Mouse (Mus musculus) midbrain, embryonic 16.5 days (tissue): ENCODE results near the gene Slamf7. TPM values are rescaled to one million over a fixed set of nuclear protein-coding genes. Genes with fewer than 3 reads are reported as not detected.
"Not testable (repeated sequence)": the region's sequence is repeated elsewhere in the genome, so short reads cannot be mapped to it uniquely, and the experiment has no call there.

Experiments used
- ATAC-seq: fragments of 200-750 bp; cut with Nextera tagmentation; 2 replicates; pipeline ENCODE4 v1.8.0; 2017; ENCODE audit warnings: moderate TSS enrichment
- H3K27ac ChIP-seq: fragments of 300-500 bp; sonication (generic); 2 replicates; pipeline ENCODE4 v1.5.1; 2014; ENCODE audit warnings: mild to moderate bottlenecking, low read length, mixed read lengths
- H3K27me3 ChIP-seq: fragments of 300-500 bp; sonication (generic); 2 replicates; pipeline ENCODE4 v1.6.1; 2014; ENCODE audit warnings: low read depth, low read length, mixed read lengths; ENCODE audit not compliant: control insufficient read depth, insufficient read depth
- H3K36me3 ChIP-seq: fragments of 300-500 bp; sonication (generic); 2 replicates; pipeline ENCODE4 v1.6.1; 2014; ENCODE audit warnings: mild to moderate bottlenecking, low read length, moderate library complexity, mixed read lengths; ENCODE audit not compliant: control insufficient read depth, insufficient read depth
- H3K4me1 ChIP-seq: fragments of 300-500 bp; sonication (generic); 2 replicates; pipeline ENCODE4 v1.6.1; 2014; ENCODE audit warnings: mild to moderate bottlenecking, low read length, mixed read lengths; ENCODE audit not compliant: control insufficient read depth, insufficient read depth
- H3K4me2 ChIP-seq: fragments of 300-500 bp; sonication (generic); 2 replicates; pipeline ENCODE4 v1.6.1; 2014; ENCODE audit warnings: mild to moderate bottlenecking, low read length, mixed read lengths
- H3K4me3 ChIP-seq: fragments of 300-500 bp; sonication (generic); 2 replicates; pipeline ENCODE4 v1.5.1; 2014; ENCODE audit warnings: low read depth, mild to moderate bottlenecking, low read length, moderate library complexity, mixed read lengths
- H3K9ac ChIP-seq: fragments of 300-500 bp; sonication (generic); 2 replicates; pipeline ENCODE4 v1.6.1; 2014; ENCODE audit warnings: low read depth, low read length, mixed read lengths
- H3K9me3 ChIP-seq: fragments of 300-500 bp; sonication (generic); replicated peaks from 2 replicates; pipeline ENCODE4 v1.6.1; 2014; ENCODE audit warnings: mild to moderate bottlenecking, low read length, mixed read lengths; ENCODE audit not compliant: control insufficient read depth, poor library complexity, severe bottlenecking
- WGBS: fragments of 180-500 bp; shearing (Covaris S2); extraction: QIAGEN DNeasy Blood & Tissue Kit; methylation state at CpG from one replicate; pipeline ENCODE4 v1.1.7; 2014; 5-methylcytosine and 5-hydroxymethylcytosine counted together
- polyA plus RNA-seq: library from polyadenylated mRNA; unstranded; fragments of >200 nt; fragmentation: Nextera tagmentation; extraction: Ambion mirVana; gene quantifications from 2 replicates; pipeline ENCODE4 v1.2.1, GENCODE M21; 2015

Slamf7 gene
- polyA plus RNA-seq, 1 experiment from 2014 or later: not detected

DNA sequence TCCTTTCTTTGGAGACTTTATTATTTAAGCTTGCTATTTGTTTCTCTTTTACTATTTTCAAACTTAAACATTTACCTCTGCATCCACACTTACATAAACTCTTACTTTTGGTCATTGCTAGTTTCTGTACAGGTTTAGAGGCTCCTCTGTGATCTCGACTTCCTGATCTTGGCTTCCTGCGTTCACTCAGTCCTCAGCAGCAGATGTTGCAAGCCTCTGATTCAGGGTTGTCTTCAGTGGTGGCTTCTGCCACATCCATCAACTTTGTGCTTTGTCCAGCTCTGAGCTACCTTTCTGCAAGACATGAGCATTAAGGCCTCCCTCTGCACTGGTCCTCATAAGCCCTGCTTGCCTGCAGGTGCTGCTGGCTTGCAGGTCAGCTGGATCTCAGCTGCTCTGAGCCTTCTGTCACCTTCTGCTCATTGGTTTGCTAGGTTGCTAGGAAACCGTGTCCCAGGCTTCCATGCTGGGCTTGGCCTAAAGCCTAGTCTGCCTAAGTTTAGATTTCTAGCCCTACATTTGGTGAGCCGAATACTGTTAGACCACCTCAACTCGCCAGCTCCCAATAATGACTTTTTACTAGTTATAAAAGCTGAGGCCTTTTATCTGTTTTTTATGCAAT is 20.1 kb upstream of the Slamf7 start:
- Histone ChIP-seq H3K4me3 (no peak overlapping the region), H3K27ac (no peak overlapping the region), H3K9me3 (no peaks in the 10 kb centered on the region), H3K4me2 (no peak overlapping the region), H3K4me1 (no peaks in the 10 kb centered on the region), H3K36me3 (no peaks in the 10 kb centered on the region), H3K27me3 (no peaks in the 10 kb centered on the region), H3K9ac (no peak overlapping the region)
- ATAC-seq: no peak
- 73% methylated on average over 5 of the region's 5 CpGs for WGBS

DNA sequence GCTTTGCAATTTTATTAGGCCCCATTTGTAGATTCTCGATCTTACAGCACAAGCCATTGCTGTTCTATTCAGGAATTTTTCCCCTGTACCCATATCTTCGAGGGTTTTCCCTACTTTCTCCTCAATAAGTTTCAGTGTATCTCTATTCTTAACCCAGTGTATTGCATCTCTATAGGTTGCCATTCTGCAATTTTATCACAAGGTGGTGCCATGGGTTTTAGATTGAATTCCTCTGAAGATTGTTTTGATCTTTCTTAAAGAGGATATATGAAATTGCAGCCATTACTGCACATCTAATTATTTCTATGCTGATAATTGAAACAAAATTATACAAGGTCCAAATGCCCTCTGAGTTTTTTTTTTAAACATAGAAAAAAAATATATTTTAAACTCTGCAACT is 19.6 kb upstream of the Slamf7 start:
- H3K9me3 ChIP-seq, ATAC-seq, H3K36me3 ChIP-seq, H3K4me1 ChIP-seq, H3K4me3 ChIP-seq, H3K9ac ChIP-seq, H3K27ac ChIP-seq, H3K27me3 ChIP-seq, H3K4me2 ChIP-seq: not testable (repeated sequence)
- 92% methylated on average over 2 of the region's 2 CpGs for WGBS

DNA sequence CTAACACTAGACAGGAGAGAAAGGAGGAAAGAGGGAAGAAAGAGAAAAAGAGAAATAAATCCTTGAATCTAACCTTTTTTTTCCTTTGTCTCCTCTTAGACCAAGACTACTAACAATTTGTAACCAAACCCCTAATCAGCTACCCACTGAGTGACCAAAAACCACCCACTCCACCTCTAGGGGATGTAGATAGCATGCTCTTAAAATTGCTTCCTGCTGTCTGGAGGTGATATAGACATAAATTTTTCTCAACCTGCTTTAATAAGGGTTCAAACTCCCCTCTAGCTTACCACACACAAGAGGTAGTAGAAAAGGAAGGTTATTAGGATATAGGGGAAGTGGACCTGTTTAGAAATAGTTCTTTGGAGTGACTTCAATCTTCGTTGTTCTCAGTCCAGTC is 14.3 kb upstream of the Slamf7 start:
- 88% methylated on average over 1 of the region's 1 CpGs for WGBS
- Histone ChIP-seq H3K9me3 (no peaks in the 10 kb centered on the region), H3K9ac (no peak overlapping the region)

DNA sequence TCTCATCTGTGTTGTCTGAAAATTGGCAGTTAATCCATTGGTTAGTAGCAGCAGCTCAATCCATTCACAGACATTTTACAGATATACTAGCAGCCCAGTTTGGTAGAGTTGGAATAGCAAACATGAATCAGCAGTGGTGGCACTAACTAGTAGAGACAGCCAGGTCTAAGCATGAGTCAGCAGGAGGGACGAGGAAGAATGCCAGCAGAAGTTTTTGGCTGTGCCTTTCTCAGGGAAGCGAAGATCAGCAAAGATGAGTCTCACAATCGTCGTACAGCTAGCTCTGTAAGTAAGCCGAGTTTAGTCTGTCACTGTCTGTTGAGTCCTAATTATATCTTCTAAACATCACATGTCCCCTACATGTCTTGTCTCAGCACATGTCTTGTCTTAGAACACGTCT is 13.5 kb upstream of the Slamf7 start:
- Histone ChIP-seq H3K27ac (no peak overlapping the region), H3K9me3 (no peaks in the 10 kb centered on the region), H3K4me2 (no peak overlapping the region), H3K4me1 (no peaks in the 10 kb centered on the region), H3K9ac (no peak overlapping the region), H3K4me3 (no peak overlapping the region), H3K27me3 (no peaks in the 10 kb centered on the region), H3K36me3 (no peaks in the 10 kb centered on the region)
- no peak for ATAC-seq
- 90% methylated on average over 6 of the region's 6 CpGs for WGBS

More for the DNA sequence above, 14.3 kb upstream of the Slamf7 start:
- H3K27me3 ChIP-seq: no peaks in the 10 kb centered on the region
- no peak for ATAC-seq
- no peak overlapping the region for H3K27ac ChIP-seq
- H3K4me1 ChIP-seq: no peaks in the 10 kb centered on the region
- H3K36me3 ChIP-seq: no peaks in the 10 kb centered on the region
- H3K4me2 ChIP-seq: no peak overlapping the region
- H3K4me3 ChIP-seq: no peak overlapping the region

DNA sequence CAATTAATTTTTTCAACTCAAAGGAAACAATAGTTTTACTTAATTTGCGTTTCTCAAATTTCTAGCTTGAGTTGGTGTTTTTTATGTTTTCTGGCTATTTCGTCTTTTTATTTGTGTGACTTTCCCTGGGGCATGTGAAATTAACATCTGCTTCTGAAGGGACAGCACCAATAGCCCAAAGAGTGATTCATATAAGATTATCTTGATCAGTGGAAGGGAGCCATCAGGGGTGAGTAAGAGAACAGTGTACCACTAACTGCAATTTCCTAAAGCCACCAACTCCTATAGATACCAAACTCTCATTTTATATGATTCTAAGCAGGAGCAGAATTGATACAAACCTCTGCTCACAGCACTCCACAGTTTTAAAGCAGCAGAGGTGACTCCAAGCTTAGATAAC is 10.9 kb upstream of the Slamf7 start:
- H3K4me1 ChIP-seq: no peaks in the 10 kb centered on the region
- H3K4me2 ChIP-seq: no peak overlapping the region
- no peaks in the 10 kb centered on the region for H3K9me3 ChIP-seq
- WGBS: 89% methylated on average over 2 of the region's 2 CpGs
- H3K9ac ChIP-seq: no peak overlapping the region
- H3K4me3 ChIP-seq: no peak overlapping the region
- H3K27ac ChIP-seq: no peak overlapping the region
- no peak for ATAC-seq
- H3K36me3 ChIP-seq: no peaks in the 10 kb centered on the region
- H3K27me3 ChIP-seq: no peaks in the 10 kb centered on the region

DNA sequence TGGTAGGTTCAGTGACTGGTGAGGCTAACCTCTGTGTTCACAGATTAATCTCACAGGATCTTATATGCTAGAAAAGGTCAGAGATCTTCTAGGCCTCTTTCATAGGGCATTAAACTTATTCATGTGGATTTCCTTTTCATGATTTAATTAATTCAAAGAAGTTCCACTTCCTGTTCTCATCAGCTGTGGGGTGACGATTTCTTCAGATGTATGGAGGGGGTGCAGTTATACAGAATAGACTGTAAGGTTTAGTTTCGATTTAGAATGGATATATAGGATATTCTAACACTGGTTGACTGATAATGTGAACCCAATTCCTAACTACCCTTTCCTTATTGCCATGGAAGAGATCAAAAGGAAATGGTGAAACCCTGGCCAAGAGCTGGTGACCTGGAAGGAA is 8.6 kb upstream of the Slamf7 start:
- H3K27me3 ChIP-seq: no peaks in the 10 kb centered on the region
- H3K9me3 ChIP-seq: no peaks in the 10 kb centered on the region
- no peak overlapping the region for H3K4me3 ChIP-seq
- H3K36me3 ChIP-seq: no peaks in the 10 kb centered on the region
- H3K9ac ChIP-seq: no peak overlapping the region
- no peaks in the 10 kb centered on the region for H3K4me1 ChIP-seq
- H3K27ac ChIP-seq: no peak overlapping the region
- no peak for ATAC-seq
- H3K4me2 ChIP-seq: no peak overlapping the region
- WGBS: 70% methylated on average over 2 of the region's 2 CpGs

DNA sequence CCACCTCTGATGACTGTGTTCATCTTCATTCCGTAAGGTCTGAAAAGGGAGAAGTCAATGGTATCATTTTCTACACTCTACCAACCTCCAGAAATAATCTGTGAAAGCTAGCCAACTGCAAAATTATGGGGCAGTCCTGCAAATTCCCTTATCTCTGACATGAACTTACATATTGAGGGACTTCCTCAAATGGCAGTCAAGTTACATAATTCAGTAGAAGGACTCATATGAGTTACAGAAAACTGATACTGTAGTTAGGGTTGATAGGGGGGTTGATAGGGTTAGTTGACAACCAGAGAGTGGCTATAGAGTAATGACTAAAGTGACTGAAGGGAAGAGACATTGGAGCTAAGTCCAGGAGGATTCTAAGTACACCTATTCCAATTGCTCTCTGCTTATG is 7.6 kb upstream of the Slamf7 start:
- Histone ChIP-seq H3K27me3 (no peaks in the 10 kb centered on the region), H3K4me3 (no peak overlapping the region), H3K27ac (no peak overlapping the region), H3K4me1 (no peaks in the 10 kb centered on the region), H3K36me3 (no peaks in the 10 kb centered on the region), H3K4me2 (no peak overlapping the region), H3K9ac (no peak overlapping the region), H3K9me3 (no peaks in the 10 kb centered on the region)
- 86% methylated on average over 1 of the region's 1 CpGs for WGBS
- no peak for ATAC-seq

DNA sequence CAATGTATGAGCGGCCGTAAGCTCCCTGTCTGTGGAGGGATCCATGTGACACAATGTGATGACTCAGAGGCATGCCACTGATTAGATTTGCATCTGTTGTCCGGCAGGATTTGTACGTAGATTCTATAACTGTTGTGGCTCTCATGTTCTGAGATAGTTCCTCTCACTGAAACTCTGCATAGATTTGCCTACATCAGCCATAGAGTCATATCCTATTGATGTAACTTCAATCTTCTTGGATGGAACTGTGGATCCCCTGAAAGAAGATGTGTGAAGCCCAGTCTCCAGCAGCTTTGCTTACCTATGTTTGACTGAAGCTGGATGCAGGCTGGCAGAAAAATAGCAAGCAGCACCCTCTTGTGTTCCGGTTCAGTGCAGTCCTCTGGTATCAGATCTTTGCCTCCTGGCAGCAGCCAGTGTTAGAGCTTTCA is 5.7 kb upstream of the Slamf7 start:
- H3K9ac ChIP-seq: no peak overlapping the region
- H3K27me3 ChIP-seq: no peaks in the 10 kb centered on the region
- no peaks in the 10 kb centered on the region for H3K4me1 ChIP-seq
- no peaks in the 10 kb centered on the region for H3K36me3 ChIP-seq
- ATAC-seq: no peak; the same call in 1 of the 2 replicates
- H3K4me2 ChIP-seq: no peak overlapping the region
- no peaks in the 10 kb centered on the region for H3K9me3 ChIP-seq
- H3K4me3 ChIP-seq: no peak overlapping the region
- WGBS: 84% methylated on average over 5 of the region's 5 CpGs
- H3K27ac ChIP-seq: no peak overlapping the region

DNA sequence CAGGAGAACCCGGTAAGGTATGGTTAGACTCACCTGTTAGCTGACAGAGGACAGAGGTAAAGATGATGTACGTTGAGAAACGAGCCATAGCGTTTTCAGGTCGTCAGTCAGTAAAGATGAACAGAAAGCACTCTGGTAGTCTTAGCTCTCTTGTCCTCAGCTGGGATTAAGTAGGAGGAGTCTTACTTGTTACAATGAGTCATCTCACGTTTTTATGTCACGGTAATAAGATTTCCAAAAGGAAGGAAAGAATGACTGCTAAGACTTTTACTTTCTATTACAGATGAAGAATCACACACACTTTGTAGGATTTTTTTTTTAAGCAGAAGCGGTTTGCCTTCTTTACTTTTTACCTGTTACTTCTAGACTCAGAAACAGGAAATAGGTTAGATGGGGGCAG is 4.0 kb downstream of the Slamf7 start:
- 67% methylated on average over 8 of the region's 8 CpGs for WGBS
- no peak overlapping the region for H3K4me3 ChIP-seq
- H3K4me1 ChIP-seq: no peaks in the 10 kb centered on the region
- ATAC-seq: no peak
- no peak overlapping the region for H3K4me2 ChIP-seq
- no peaks in the 10 kb centered on the region for H3K9me3 ChIP-seq
- H3K27ac ChIP-seq: no peak overlapping the region
- no peaks in the 10 kb centered on the region for H3K36me3 ChIP-seq
- H3K27me3 ChIP-seq: no peaks in the 10 kb centered on the region
- no peak overlapping the region for H3K9ac ChIP-seq
